Mouse (Mus musculus) CH12.LX (cell line): ENCODE results near the gene Elf5. TPM values are rescaled to one million over a fixed set of nuclear protein-coding genes. Genes with fewer than 3 reads are reported as not detected.

Experiments
- DNase-seq: peaks from one replicate; pipeline ENCODE4 v3.0.0-alpha.2; 2013; ENCODE audit errors: extremely low read depth
- H3K27ac ChIP-seq: 2 replicates; pipeline ENCODE4 v1.5.1; 2012; ENCODE audit warnings: low read depth, mild to moderate bottlenecking, control low read depth, moderate library complexity; ENCODE audit not compliant: insufficient read depth
- H3K27me3 ChIP-seq: replicated peaks from 2 replicates; pipeline ENCODE3; 2012; ENCODE audit warnings: inconsistent platforms
- H3K36me3 ChIP-seq, 2 experiments: replicated peaks in 1 of 2; 2 replicates each; pipeline versions ENCODE3 to v1.6.1; 2012; ENCODE audit warnings: inconsistent platforms in 1 of 2, low read length in 1 of 2, mild to moderate bottlenecking in 1 of 2, mixed read lengths in 1 of 2, moderate library complexity in 1 of 2; ENCODE audit not compliant: control insufficient read depth in 1 of 2, insufficient read depth in 1 of 2
- H3K4me1 ChIP-seq, 2 experiments: 2 replicates each; pipeline ENCODE4 v1.6.1; 2012; ENCODE audit warnings: inconsistent platforms in 1 of 2, moderate library complexity in 1 of 2; ENCODE audit not compliant: insufficient read depth in 2 of 2, control insufficient read depth in 1 of 2
- H3K4me2 ChIP-seq: 2 replicates; pipeline ENCODE4 v1.6.1; 2012; ENCODE audit warnings: low read depth, mild to moderate bottlenecking, control low read depth; ENCODE audit not compliant: poor library complexity, insufficient read depth, severe bottlenecking
- H3K4me3 ChIP-seq, 3 experiments: fragments of 150-350 bp in 1 of 3; sonication (generic) in 1 of 3; replicated peaks in 1 of 3; 2 replicates each; pipeline versions ENCODE3 to v1.5.1; 2011 to 2012; ENCODE audit warnings: low read depth in 2 of 3, low read length in 2 of 3, mild to moderate bottlenecking in 2 of 3, moderate library complexity in 2 of 3, control low read depth in 1 of 3, improper control_type of control experiment in 1 of 3, inconsistent platforms in 1 of 3, mixed read lengths in 1 of 3; ENCODE audit not compliant: poor library complexity in 1 of 3
- H3K79me2 ChIP-seq: replicated peaks from 2 replicates; pipeline ENCODE4 v1.6.1; 2012; ENCODE audit warnings: mild to moderate bottlenecking, moderate library complexity; ENCODE audit not compliant: control insufficient read depth, poor library complexity, insufficient read depth, severe bottlenecking; ENCODE audit errors: extremely low read depth
- H3K9ac ChIP-seq: 2 replicates; pipeline ENCODE4 v1.6.1; 2012; ENCODE audit warnings: low read depth, mild to moderate bottlenecking, control low read depth, moderate library complexity; ENCODE audit not compliant: insufficient read depth
- H3K9me3 ChIP-seq: replicated peaks from 2 replicates; pipeline ENCODE3; 2012; ENCODE audit warnings: low read length, inconsistent platforms, mixed read lengths
- BHLHE40 ChIP-seq: IDR thresholded peaks from 2 replicates; pipeline ENCODE4 v1.6.1; 2011; ENCODE audit warnings: mild to moderate bottlenecking, low read depth, low read length, improper control_type of control experiment
- CHD1 ChIP-seq: IDR thresholded peaks from 2 replicates; pipeline ENCODE4 v1.6.1; 2012; ENCODE audit warnings: low read depth, low read length, improper control_type of control experiment, inconsistent platforms
- CTCF ChIP-seq, 2 experiments: IDR thresholded peaks in 1 of 2; conservative IDR thresholded peaks in 1 of 2; 2 replicates each; pipeline ENCODE4 v1.5.1; 2011 to 2012; ENCODE audit warnings: low read depth in 2 of 2, low read length in 2 of 2, improper control_type of control experiment in 1 of 2, inconsistent platforms in 1 of 2, mild to moderate bottlenecking in 1 of 2, moderate library complexity in 1 of 2
- E2F4 ChIP-seq: IDR thresholded peaks from 2 replicates; pipeline ENCODE4 v1.6.1; 2011; ENCODE audit warnings: low read depth, low read length, improper control_type of control experiment; ENCODE audit not compliant: insufficient replicate concordance
- EP300 ChIP-seq: IDR thresholded peaks from 2 replicates; pipeline ENCODE4 v1.6.1; 2011; ENCODE audit warnings: low read length, improper control_type of control experiment
- GABPA ChIP-seq: IDR thresholded peaks from 2 replicates; pipeline ENCODE4 v1.6.1; 2012; ENCODE audit warnings: low read depth, low read length, improper control_type of control experiment, inconsistent platforms; ENCODE audit not compliant: insufficient replicate concordance
- IRF4 ChIP-seq: IDR thresholded peaks from 2 replicates; pipeline ENCODE4 v1.6.1; 2014; ENCODE audit warnings: low read depth, mild to moderate bottlenecking, inconsistent platforms, low read length, improper control_type of control experiment
- JUND ChIP-seq: conservative IDR thresholded peaks from 2 replicates; pipeline ENCODE4 v1.6.1; 2011; ENCODE audit warnings: low read depth, low read length, improper control_type of control experiment
- KAT2A ChIP-seq: IDR thresholded peaks from 2 replicates; pipeline ENCODE4 v1.6.1; 2012; ENCODE audit warnings: low read length, improper control_type of control experiment, inconsistent platforms; ENCODE audit not compliant: insufficient replicate concordance
- MAFK ChIP-seq: IDR thresholded peaks from 2 replicates; pipeline ENCODE4 v1.6.1; 2011; ENCODE audit warnings: low read length, improper control_type of control experiment; ENCODE audit not compliant: insufficient replicate concordance
- MAZ ChIP-seq: IDR thresholded peaks from 2 replicates; pipeline ENCODE4 v1.6.1; 2012; ENCODE audit warnings: low read depth, mild to moderate bottlenecking, inconsistent platforms, low read length, improper control_type of control experiment, moderate library complexity
- MXI1 ChIP-seq: IDR thresholded peaks from 2 replicates; pipeline ENCODE4 v1.6.1; 2011; ENCODE audit warnings: mild to moderate bottlenecking, low read depth, low read length, improper control_type of control experiment
- NELFE ChIP-seq: IDR thresholded peaks from 2 replicates; pipeline ENCODE4 v1.6.1; 2011; ENCODE audit warnings: low read depth, low read length, improper control_type of control experiment
- POLR2A ChIP-seq: IDR thresholded peaks from 2 replicates; pipeline ENCODE4 v1.6.1; 2011; ENCODE audit warnings: low read depth, mild to moderate bottlenecking, improper control_type of control experiment, low read length
- POLR2AphosphoS2 ChIP-seq: IDR thresholded peaks from 2 replicates; pipeline ENCODE4 v1.6.1; 2011; ENCODE audit warnings: low read depth, low read length, improper control_type of control experiment
- RCOR1 ChIP-seq: conservative IDR thresholded peaks from 2 replicates; pipeline ENCODE4 v1.6.1; 2012; ENCODE audit warnings: low read depth, mild to moderate bottlenecking, inconsistent platforms, low read length, improper control_type of control experiment
- SIN3A ChIP-seq: IDR thresholded peaks from 2 replicates; pipeline ENCODE4 v1.6.1; 2012; ENCODE audit warnings: low read length, improper control_type of control experiment, inconsistent platforms
- TBP ChIP-seq: conservative IDR thresholded peaks from 2 replicates; pipeline ENCODE4 v1.6.1; 2011; ENCODE audit warnings: low read depth, low read length, improper control_type of control experiment
- UBTF ChIP-seq: IDR thresholded peaks from 2 replicates; pipeline ENCODE4 v1.6.1; 2012; ENCODE audit warnings: low read depth, mild to moderate bottlenecking, inconsistent platforms, low read length, improper control_type of control experiment, moderate library complexity
- USF1 ChIP-seq: IDR thresholded peaks from 2 replicates; pipeline ENCODE4 v1.6.1; 2014; ENCODE audit warnings: low read depth, mild to moderate bottlenecking, inconsistent platforms, low read length, improper control_type of control experiment
- USF2 ChIP-seq: conservative IDR thresholded peaks from 2 replicates; pipeline ENCODE4 v1.6.1; 2011; ENCODE audit warnings: low read depth, low read length, improper control_type of control experiment
- ZC3H11A ChIP-seq: IDR thresholded peaks from 2 replicates; pipeline ENCODE4 v1.6.1; 2012; ENCODE audit warnings: low read depth, mild to moderate bottlenecking, inconsistent platforms, low read length, improper control_type of control experiment
- ZKSCAN1 ChIP-seq: IDR thresholded peaks from 2 replicates; pipeline ENCODE4 v1.6.1; 2012; ENCODE audit warnings: low read depth, inconsistent platforms, low read length, improper control_type of control experiment, borderline replicate concordance
- ZMIZ1 ChIP-seq: IDR thresholded peaks from 2 replicates; pipeline ENCODE4 v1.6.1; 2012; ENCODE audit warnings: low read depth, mild to moderate bottlenecking, inconsistent platforms, low read length, improper control_type of control experiment
- ZNF384 ChIP-seq: IDR thresholded peaks from 2 replicates; pipeline ENCODE4 v1.6.1; 2012; ENCODE audit warnings: low read depth, low read length, improper control_type of control experiment, inconsistent platforms
- dilution Hi-C: fragments of 300-500 bp; cut with MboI; formaldehyde crosslinking; loops from 2 replicates; pipeline ENCODE4 v1.14.3; 2020; ENCODE audit warnings: low sequenced_read_pairs; ENCODE audit not compliant: extremely low pct_unique_long_range_greater_than_20kb, extremely low pct_ligation_motif_present
- in situ Hi-C: fragments of 300-500 bp; cut with MboI; formaldehyde crosslinking; loops from 3 replicates; pipeline ENCODE4 v1.14.3; 2019; ENCODE audit warnings: low sequenced_read_pairs, low pct_ligation_motif_present, low pct_unique_long_range_greater_than_20kb, mixed read lengths
- polyA plus RNA-seq: library from polyadenylated mRNA; unstranded; fragments of >175 nt; gene quantifications from 2 replicates; pipeline ENCODE4 v1.2.1, GENCODE M21; 2012; ENCODE audit warnings: low read depth; ENCODE audit not compliant: insufficient read length
- total RNA-seq, 2 experiments: library from RNA; depleted of rRNA; stranded (reverse); fragments of 300-350 nt in 1 of 2; fragments of >200 nt in 1 of 2; gene quantifications; 2 replicates each; pipeline ENCODE4 v1.2.3; 2012 to 2014

The Elf5 gene
- total and polyA plus RNA-seq, 3 experiments = not detected

DNA sequence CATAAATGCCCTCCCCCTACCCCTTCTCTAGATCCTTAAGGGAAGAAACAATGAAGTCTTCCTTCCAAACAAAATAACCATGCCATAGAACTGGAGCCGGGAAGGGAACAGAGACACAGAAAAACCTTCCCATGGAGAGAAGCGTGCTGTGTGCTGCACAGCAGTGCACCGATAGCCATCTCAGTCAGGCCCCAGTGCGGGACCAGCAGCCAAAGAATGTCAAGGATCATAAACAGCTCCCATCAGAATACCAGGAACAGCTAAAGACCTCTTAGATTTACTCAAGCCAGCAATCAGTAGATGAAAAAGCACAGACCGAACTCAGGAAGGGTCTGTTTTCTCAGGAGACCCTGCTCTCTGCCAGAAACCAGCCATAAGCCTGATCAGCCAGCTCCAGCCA, 25.0 kb downstream of the Elf5 start:
- dilution Hi-C loops = no loop called here
- Histone ChIP-seq H3K9me3 (no peaks in the 10 kb centered on the region), H3K79me2 (no peaks in the 10 kb centered on the region), H3K27ac (no peak overlapping the region), H3K27me3 (peaks cover 3% of the 10 kb centered on the region), H3K4me3 (no peak overlapping the region)
- TF ChIP-seq CTCF (conservative IDR thresholded peaks at IDR 0.05 in 1 of 2, IDR thresholded peaks at IDR 0.05 in 1 of 2; ENCODE audit: low read depth in 2 of 2, low read length in 2 of 2) = no peak
- no peak for TF ChIP-seq ZNF384
- no peak for TF ChIP-seq USF2
- no peak for TF ChIP-seq GABPA
- TF ChIP-seq ZMIZ1 = no peak
- no peak for TF ChIP-seq TBP
- no peak for TF ChIP-seq BHLHE40
- no peak for TF ChIP-seq KAT2A
- no peak for TF ChIP-seq UBTF
- TF ChIP-seq MAFK = no peak
- no peak for TF ChIP-seq POLR2A
- TF ChIP-seq ZC3H11A = no peak
- no peak for TF ChIP-seq USF1
- TF ChIP-seq SIN3A = no peak
- TF ChIP-seq E2F4 = no peak
- TF ChIP-seq POLR2AphosphoS2 = no peak
- TF ChIP-seq, all 38 proteins: peak for 0
- Histone ChIP-seq H3K4me1 (peaks cover 0 to 10% of the 10 kb centered on the region in 2 experiments; a peak in 2 of 4 replicates), H3K4me2 (no peak overlapping the region), H3K36me3 (no peaks in the 10 kb centered on the region), H3K9ac (no peak overlapping the region)
- no peak for DNase-seq
- in situ Hi-C loops = no loop called here

GRCm38 (mm10) chr2:103439071-103439622, 27.7 kb downstream of the Elf5 start:
- no peak overlapping the region for H3K9ac ChIP-seq
- peaks cover 1% of the 10 kb centered on the region for H3K27me3 ChIP-seq
- no peaks in the 10 kb centered on the region for H3K79me2 ChIP-seq
- TF ChIP-seq ZNF384 (no peak), IRF4 (no peak), RCOR1 (no peak), GABPA (no peak), BHLHE40 (no peak), EP300 (no peak), MAZ (no peak), JUND (no peak), UBTF (no peak), MXI1 (no peak), ZKSCAN1 (no peak), NELFE (no peak), ZC3H11A (no peak), E2F4 (no peak), USF1 (no peak), POLR2AphosphoS2 (no peak), CHD1 (no peak), MAFK (no peak), SIN3A (no peak)
- no peak overlapping the region for H3K4me3 ChIP-seq
- dilution Hi-C loops (no loop called here), in situ Hi-C loops (no loop called here)
- H3K4me1 ChIP-seq = peaks cover 0 to 10% of the 10 kb centered on the region in 2 experiments; a peak in 2 of 4 replicates
- DNase-seq = no peak
- peak overlapping the region; percentile 73 for H3K4me2 ChIP-seq
- no peaks in the 10 kb centered on the region for H3K36me3 ChIP-seq
- H3K27ac ChIP-seq = no peak overlapping the region
- no peaks in the 10 kb centered on the region for H3K9me3 ChIP-seq
